Mouse (Mus musculus): Measurements from ENCODE around the gene Lrrc29.

Gene Lrrc29

GRCm38 (mm10) chr8:105290554-105291314 lies 35.3 kb downstream of the Lrrc29 start:
- no peak for DNase-seq (ENCODE audit: low spot score in 2 of 2)

- DNase-seq (ENCODE audit: low spot score in 2 of 2), result no peak
Observed at GRCm38 (mm10) chr8:105289805-105290460, 36.1 kb downstream of the Lrrc29 start, which contains the start of gene 4931428F04Rik. 4931428F04Rik (minus strand) TSS chr8:105289864.

DNA sequence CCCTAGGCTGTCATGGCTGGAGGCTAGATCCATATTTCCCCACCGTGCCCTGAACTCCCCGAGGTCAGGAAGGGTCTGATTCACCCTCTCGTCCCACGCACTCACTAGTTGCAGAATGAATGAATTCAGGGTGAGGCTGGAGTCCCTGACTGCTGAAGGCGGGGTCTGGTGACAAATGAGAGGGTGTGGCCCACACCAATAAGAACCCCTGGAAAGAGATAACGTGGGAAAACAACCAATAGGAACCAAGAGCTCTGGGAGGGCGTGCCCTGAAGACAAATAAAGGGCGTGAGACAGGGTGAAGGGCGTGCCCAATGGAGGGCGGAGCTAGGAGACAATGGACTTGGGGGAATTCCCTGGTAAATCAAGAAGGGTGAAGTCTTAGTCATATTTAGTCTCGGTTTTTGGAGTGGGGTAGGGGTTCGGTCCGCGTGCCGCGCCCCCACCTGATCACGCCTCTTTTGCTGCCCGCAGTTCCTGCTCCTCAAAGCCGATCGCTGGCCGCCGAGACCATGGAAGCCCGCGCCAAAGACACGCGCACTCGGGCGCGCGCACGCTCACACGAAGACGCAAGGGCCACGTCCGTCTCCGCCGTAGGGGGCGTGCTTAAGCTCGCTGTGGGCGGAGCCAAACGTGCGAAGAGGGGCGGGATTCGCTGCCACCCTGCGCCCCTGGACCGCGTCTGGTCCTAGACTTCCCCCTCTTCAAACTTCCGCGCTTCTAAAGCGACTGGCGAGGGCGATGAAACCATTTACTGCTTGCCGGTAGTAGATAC lies 36.9 kb downstream of the Lrrc29 start:
- peak; percentile 92 for DNase-seq (ENCODE audit: low spot score in 2 of 2)

DNA sequence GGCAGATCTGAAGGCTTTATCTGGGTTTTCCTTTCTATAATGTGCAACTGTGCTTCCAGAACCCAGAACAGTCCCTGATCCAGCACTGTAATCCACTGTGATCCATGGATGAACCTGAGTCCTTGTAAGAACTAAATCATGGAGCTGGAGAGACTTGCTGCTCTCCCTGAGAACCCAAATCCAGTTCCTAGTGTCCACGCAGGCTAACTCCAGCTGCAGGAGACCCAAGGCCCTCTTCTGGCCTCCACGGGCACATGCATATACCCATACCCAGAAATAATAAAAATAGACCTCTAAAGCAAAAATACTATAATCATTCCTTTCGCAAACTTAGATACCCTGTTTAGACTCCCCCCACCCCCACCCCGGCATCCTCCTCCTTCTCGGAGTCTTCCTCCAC lies 37.8 kb downstream of the Lrrc29 start:
- no peak for DNase-seq (ENCODE audit: low spot score in 2 of 2)

GRCm38 (mm10) chr8:105286907-105287306 lies 39.2 kb downstream of the Lrrc29 start:
- no peak for DNase-seq (ENCODE audit: low spot score in 2 of 2)

DNA sequence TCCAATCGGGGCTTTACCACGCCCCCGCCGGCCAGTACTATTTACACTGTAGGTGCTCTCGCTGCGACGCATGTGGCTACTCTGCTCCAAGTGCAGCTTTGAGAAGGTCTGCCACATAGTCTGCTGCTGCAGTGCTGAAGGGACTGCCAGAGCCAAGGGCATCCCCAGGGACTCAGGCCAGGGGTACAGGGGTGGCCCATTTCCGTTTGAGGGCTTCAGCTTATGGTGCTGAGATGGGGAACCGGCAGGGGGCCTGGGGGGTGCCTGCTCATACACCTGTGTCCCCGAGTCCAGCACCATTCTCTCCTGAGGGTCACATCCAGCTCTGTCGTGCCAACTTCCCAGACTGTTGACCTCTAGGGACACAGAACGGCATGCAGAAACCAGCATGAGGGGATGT lies 40.6 kb downstream of the Lrrc29 start:
- DNase-seq (ENCODE audit: low spot score in 2 of 2), result no peak

DNA sequence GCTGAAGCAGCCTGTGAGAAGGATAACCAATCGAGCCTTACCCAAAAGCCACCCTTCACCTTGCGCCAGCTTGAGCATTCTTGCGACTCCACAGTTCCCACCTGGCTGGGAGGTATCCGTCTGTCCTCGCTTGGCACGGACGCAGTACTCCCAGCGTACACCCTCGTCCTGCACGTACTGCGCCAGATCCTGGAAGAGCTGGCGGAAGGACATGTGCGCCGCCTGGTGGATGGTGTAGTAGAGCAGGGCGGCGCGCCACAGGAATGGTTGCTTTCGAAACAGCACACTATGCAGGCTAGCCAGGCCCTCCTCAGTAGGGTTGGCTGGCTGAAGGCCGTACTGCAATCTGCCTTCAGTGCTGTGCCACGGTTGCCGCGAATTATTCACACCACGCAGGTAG lies 43.0 kb downstream of the Lrrc29 start:
- no peak for DNase-seq (ENCODE audit: low spot score in 2 of 2)

- DNase-seq (ENCODE audit: low spot score in 2 of 2), result no peak
Observed at GRCm38 (mm10) chr8:105282239-105282638, 43.8 kb downstream of the Lrrc29 start.

GRCm38 (mm10) chr8:105281821-105282220 lies 44.3 kb downstream of the Lrrc29 start:
- DNase-seq (ENCODE audit: low spot score in 2 of 2), result no peak

DNA sequence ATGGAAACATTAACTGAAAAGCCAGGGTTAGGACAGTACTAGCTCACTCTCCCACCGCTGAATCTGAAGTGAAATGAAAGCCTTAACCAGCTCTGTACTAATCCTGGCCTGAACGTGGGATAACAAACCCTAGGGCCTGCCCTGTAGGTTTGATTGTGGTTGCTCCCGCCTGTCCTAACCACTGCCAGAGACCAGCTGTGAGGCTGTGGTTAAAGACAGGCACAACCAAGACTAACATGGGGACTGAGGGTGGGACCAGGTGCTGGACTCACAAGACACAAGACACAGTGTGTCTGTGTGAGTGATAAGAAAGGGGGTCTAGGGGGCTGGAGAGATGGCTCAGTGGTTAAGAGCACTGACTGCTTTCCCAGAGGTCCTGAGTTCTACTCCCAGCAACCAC lies 45.5 kb downstream of the Lrrc29 start:
- DNase-seq (ENCODE audit: low spot score in 2 of 2), result no peak

DNA sequence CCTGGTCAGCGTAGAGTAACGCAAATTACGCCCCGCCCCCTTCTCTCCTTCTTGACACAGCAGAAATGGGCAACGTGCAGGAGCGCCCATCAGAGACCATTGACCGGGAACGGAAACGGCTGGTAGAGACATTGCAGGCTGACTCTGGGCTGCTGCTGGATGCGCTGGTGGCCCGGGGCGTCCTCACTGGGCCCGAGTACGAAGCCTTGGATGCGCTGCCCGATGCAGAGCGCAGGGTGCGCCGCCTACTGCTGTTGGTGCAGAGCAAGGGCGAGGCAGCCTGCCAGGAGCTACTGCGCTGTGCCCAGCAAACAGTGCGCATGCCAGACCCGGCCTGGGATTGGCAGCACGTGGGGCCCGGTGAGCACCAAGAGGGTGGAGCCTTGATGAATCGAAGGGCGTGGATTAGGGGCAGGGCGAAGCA lies 47.2 kb downstream of the Lrrc29 start:
- peak; percentile 82 to 83 for DNase-seq (ENCODE audit: low spot score in 2 of 2)

DNA sequence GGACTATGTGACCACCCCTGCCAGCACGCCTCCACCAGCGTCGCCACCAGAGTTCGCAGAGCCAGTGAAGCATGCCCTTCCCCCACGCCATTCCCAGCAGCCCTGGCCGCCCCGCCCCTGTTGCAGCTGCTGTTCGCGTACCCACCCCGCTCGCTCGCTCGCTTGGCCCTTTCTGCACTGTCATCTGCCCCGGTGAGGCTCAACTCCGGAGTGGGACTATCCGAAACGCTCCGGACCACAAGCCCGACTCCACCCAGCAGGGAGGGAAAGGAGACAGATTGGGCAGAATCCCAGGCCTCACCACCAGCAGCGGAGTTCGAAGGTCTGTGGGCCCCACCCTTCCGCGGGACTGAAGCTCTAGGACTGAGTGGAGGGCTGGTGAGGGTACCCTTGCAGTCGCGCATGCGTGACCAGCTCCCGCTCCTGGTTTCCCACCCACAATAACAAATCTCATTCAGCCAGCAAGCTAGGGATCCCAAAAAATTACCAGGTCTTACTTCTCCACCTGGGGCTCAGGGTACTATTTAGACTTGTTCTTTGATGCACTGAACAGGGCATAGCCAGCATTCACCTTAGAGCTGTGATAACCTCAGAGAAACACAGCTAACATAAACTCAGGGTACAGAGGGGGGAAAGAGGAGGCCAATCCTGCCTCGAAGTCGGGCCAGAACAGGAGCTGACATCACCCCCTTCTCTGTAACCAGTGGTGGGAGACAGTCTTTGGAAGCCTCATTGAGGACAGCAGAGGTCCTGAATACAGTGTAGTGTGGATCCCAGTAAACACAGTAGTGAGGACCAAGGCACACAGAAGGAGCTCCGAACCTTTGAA lies 49.6 kb downstream of the Lrrc29 start:
- no peak for DNase-seq (ENCODE audit: low spot score in 2 of 2)

GRCm38 (mm10) chr8:105275840-105276239 lies 50.2 kb downstream of the Lrrc29 start, which contains the start of gene Nol3:
Nol3 (plus strand) TSS chr8:105276140.
- no peak for DNase-seq (ENCODE audit: low spot score in 2 of 2)

GRCm38 (mm10) chr8:105275387-105275786 lies 50.7 kb downstream of the Lrrc29 start:
- no peak for DNase-seq (ENCODE audit: low spot score in 2 of 2)

DNA sequence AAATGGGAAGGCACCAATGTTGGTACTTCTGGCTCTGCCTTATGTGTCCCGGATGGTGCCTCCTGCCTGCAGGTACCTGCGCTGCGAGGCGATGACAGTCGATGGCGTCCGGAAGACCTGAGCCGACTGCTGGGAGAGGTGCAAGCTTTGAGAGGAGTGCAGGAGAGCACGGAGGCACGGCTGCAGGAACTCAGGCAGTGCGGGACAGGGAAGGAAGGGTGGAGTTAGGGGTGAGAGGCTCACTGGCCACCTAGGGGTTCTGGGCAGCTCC lies 55.2 kb downstream of the Lrrc29 start:
- no peak for DNase-seq (ENCODE audit: low spot score in 2 of 2)

DNA sequence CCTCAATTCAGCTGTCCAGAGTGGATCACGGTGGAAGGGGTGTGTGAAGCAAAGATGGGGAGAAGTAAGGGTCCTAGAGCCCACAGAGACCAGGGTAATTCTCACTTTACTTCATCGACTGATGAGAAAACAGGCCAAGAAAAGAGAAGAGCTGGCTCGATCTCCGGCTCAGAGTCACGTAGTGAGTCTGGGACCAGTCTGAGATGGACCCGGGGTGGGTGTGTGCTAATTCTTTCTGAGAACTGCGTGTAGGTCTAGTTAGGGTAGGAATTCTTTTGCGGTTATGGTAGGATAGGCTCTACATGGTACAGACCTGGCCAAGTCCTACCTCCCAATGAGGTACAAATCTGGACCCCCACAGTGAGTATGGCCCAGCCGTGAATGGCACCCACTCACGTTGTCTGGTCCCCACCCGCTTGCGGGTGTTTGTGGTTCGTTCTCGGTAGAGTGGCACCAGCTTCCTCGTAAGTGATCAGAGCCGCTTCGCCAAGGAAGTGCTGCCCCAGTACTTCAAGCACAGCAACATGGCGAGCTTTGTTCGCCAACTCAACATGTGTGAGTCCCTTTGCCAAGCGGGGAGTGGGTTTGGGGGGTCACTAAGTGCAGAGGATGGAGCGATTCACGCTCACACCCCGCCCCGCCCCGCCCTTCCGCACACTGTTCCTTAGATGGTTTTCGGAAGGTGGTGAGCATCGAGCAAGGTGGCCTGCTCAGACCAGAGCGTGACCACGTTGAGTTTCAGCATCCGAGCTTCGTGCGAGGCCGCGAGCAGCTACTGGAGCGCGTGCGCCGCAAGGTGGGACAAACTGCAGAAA lies 55.8 kb downstream of the Lrrc29 start:
- no peak for DNase-seq (ENCODE audit: low spot score in 2 of 2)

DNA sequence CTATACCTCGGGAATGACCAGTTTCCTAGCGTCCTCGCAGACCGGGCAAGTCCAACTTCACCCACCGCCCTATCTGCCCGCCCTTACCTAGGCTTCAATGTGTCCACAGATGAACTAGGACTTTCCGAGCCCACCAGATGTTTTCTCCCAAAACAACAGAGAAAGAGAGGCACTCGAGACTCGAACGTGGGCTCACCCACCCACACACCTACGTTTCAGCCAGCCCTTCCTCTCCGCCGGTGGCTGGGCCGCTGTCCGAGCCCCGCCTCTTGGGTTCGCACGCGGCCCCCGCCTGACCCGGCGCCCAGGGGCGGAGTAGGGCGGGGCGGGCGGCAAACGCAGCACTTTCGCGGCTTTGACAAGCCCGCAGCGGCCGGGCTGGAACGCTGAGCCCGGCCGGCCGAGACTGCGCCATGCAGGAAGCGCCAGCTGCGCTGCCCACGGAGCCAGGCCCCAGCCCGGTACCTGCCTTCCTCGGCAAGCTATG lies 56.6 kb downstream of the Lrrc29 start, which contains the start of gene Hsf4:
Hsf4 (plus strand) TSS at position 341 of the 487 bp plus-strand sequence.
- DNase-seq (ENCODE audit: low spot score in 2 of 2), result no peak

GRCm38 (mm10) chr8:105269075-105269458 lies 57.0 kb downstream of the Lrrc29 start:
- no peak for DNase-seq (ENCODE audit: low spot score in 2 of 2)

- DNase-seq (ENCODE audit: low spot score in 2 of 2), result peak; percentile 85 to 88
Observed at GRCm38 (mm10) chr8:105268342-105269074, 57.6 kb downstream of the Lrrc29 start.

DNA sequence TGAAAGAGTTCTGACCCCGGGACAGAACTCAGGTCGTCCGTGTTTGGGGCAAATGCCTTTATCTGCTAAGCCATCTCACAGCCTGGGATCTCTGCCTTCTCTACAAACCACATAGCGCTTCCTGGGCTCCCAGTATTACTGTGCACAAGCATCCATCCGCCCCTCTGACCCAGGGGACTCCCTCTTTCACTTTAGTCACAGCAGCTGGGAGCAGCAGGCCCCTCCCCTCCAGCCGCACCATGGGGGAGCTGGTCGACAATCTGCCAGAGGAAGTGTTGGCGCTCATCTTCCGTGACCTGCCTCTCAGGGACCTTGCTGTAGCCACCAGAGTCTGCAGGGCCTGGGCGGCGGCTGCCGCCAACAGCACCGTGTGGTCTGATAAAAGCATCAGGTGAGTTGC lies 59.3 kb downstream of the Lrrc29 start:
- no peak for DNase-seq (ENCODE audit: low spot score in 2 of 2)

Data from right cerebral cortex, postnatal 36 days (tissue).